Mouse (Mus musculus) frontal cortex, postnatal 10 days (tissue): ENCODE measurements around the gene Gm21731.
"Not testable (repeated sequence)": the region's sequence is repeated elsewhere in the genome, so short reads cannot be mapped to it uniquely, and the experiment has no call there.

Experiments used
- DNase-seq, 2 experiments: peaks; one replicate each; pipeline ENCODE4 v3.0.0; 2022; ENCODE audit warnings: low spot score in 2 of 2, mixed read lengths in 1 of 2

The Gm21731 gene

DNA sequence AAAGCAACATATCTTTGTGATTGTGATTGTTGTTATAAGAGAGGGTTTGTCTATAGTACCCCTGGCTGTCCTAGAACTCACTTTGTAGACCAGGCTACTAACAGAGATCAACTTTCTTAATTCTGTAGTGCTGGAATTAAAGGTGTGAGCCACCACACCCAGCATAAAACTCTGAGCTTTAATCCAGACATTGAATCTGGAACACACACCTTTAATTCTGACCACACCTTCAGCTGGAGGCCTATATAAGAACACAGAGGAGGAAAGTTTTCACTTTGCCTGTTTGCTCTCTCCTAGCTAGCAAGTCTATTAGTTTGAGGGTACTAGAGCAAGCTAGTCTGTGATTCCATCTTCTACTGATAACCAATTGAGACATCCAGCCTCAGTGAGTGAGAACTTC lies at the start of gene Gm21731:
TSS of gene Gm21731 (plus strand) at position 301 of the 400 bp plus-strand sequence.
- not testable (repeated sequence) for DNase-seq

DNA sequence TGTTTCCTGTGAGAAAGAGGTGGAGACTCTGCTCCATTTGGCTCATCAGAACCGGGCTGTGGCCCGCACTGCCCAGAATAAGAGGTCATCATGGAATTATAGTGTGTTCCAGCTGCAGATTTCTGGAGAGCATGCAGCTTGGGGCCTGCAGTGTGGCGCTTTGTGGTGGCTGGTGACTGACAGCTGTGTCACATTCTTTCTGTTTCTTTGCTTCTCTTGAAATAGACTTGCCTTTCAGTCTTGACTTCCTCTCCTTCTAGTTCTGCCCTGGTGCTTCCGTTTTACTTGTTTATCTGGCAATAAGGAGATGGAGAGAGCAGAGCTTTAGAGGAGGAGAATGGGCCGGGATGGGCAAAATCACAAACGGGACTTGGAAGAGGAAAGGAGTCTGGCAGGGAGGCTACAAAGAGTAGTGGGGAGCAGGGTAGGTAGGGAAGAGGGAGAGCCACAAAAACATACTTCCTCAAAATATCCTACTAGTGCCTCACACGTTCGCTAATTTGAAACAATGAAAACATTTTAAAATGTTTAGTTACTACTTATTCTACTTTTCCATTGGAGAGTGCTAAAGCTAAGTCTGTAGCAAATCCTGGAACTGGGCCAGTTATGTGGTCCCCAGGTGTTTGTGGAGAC lies 42.6 kb upstream of the Gm21731 start:
- DNase-seq: not testable (repeated sequence)

DNA sequence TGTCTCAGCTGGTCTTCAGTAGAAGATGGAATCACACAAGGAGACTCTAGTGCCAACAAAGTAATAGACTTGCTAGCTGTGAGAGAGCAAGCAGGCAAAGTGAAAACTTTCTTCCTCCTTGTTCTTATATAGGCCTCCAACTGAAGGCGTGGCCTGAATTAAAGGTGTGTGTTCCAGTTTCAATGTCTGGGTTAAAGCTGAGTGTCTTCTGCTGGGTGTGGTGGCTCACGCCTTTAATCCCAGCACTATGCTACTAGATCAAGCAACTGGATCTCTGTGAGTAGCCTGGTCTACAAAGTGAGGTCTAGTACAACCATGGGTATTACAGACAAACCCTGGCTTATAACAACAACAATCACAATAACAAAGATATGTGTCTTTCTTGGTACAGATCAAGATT lies 23.1 kb upstream of the Gm21731 start, which contains the start of gene Gm21762:
TSS of gene Gm21762 (minus strand) at position 101 of the 400 bp plus-strand sequence.
- not testable (repeated sequence) for DNase-seq

DNA sequence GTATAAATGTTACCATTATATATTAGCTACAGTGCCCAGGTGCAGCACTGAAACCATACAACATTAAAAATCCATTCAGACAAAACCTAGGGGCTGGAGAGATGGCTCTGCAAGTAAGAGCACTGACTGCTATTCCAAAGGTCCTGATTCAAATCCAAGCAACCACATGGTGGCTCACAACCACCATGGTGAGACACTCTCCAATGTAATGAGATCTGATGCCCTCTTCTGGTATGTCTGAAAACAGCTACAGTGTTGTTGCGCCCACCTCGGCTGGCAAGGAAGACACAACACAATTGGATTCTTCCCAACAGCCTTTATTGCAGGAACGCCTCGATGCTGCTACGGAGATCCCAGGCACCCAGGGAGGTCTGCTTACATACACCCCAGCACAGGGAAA lies 18.0 kb upstream of the Gm21731 start:
- DNase-seq: not testable (repeated sequence)

DNA sequence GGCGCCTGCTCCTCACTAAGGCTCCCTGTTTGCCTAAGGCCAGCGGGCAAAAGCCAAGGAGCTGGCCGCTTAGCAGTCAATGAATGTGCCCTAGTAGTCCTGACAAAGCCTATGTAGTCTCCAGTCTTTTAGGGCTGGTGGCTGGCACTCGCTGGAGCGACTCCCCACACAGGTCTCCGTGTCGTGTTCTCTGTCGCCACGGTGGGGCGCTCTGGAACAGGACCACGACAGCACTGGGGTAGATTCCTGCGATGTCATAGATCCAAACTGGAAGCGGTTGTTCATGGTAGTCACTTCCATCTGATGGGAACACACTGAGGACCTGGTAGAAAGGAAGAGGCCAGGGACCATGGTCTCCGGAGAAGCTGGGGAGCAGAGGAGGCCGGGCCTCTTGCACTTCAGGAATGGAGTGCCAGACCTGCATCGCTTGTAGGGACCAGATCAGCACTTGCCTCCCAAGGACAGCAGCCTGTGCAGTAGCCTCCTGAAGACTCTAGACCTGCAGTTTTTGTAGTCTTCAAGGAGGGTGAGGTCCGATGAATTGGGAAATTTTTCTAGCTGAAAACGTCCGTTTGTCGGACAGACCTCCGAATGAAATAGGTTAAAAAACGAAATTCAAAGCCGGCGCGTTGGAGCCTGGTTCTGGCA lies 15.8 kb upstream of the Gm21731 start:
- DNase-seq: not testable (repeated sequence)

DNA sequence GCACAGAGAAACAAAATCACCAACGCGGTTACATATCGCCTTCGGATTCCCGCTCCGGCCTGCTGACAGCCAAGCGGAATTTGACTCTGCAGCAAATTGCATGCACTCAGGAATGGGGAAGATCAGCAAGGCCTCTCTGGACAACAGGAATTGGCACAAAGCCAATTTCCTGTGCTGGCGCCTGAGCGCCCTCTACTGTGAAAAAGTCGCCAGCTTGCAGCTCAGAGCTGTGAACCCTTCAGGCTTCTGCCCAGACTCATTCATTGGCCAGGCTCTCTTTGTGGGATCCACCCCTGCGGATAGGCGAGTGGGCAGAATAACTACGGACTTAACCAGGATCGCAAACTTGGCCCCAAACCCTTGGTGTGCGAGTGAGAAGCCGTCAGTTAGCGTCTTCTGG lies 7.1 kb upstream of the Gm21731 start:
- DNase-seq: not testable (repeated sequence)

DNA sequence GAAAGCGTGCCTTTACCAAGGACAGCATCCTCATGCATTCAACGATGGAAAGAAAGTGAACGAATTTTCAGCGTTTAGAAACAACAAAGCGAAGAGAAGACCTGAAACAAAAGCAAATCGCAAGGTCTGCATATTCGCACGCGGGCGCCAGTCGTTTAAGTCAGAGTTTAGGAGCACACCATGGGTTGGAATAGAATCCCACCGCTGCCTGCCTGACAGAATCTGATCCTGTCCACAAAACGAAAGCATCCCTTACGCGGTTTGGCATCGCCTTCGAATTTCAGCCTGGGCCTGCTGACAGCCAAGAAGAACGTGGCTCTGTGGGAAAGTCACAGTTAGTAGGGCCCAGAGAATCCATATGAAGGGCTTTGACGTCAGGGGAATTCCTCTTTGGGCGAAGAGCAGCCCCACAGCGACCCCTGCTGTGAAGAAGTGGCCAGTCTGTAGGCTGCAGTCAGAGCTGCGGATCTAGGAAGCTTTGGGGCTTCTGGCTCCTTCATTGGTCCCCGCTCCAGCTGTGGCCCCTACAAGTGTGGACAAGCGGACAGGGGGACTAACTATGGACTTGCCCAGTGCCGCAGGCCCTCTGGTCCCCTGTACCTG lies 6.4 kb upstream of the Gm21731 start:
- not testable (repeated sequence) for DNase-seq

DNA sequence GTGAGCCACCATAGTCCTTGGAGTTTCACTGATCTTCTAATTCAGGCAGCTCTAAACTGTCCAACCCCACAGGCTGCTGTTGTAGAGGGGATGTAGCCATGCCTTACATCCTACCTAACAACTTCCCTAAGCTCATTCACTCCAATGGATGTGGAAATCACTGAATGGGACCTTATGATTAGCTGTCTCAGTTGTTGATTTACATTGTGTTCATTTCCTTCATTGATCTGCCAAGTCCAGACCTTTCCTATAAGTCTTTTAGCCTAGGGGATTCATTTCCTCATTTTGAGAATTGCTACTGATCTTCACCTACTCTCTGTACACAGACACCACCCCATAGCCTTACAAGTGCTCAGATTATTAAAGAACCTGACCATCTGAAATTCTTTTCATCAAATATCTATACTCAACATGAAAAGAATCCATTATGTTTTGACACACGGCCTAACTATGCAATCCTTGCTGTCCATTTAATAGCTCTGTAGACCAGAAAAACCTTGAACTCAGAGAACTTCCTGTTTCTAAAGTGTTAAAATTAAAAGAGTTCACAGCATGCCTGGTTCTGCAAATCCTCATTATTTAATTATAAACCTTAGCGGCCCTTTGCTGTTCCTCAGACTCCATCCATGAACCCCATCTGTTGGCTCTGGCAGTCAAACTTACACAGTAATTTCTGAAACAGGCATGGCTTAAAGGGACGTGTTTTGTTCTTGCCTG lies 12.5 kb downstream of the Gm21731 start:
- not testable (repeated sequence) for DNase-seq

DNA sequence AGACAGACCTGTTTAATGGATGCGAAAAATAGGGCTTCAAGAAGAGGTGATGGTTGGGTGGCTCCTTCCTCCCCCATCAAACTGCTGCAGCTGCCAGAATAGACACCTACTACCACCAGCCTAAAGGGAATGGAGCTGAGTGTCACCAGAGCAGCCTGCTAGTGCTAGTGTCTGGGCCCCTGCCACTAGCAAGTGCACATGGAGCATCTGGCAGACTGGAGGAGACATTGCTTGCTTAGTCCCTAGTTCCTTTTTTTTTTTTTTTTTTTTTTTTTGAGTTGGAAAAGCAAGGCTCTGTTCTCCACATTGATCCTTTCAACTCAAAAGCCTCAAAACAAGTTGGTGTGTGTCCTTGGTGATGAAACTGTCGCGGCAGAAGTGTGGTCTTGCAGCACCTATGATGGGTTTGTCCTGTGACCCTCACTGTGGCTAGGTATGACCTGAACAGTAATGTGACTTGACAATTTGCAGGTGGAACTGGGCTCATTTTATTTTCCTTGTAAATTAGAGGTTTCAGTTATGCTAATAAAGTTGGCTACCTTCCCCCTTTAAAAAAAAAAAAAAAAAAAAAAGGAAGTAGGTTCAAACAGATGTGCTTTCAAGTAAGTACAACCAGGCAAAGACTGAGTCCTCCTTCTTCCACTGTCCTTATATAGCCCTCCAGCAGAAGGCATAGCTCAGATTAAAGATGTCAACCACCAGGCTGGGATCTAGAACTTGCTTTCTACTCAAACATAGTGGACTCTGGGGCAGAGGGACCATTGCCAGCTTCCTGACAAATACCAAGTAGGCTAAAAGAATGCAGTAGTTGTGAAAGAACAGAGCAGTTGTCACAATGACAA lies 20.1 kb downstream of the Gm21731 start:
- DNase-seq: not testable (repeated sequence)

DNA sequence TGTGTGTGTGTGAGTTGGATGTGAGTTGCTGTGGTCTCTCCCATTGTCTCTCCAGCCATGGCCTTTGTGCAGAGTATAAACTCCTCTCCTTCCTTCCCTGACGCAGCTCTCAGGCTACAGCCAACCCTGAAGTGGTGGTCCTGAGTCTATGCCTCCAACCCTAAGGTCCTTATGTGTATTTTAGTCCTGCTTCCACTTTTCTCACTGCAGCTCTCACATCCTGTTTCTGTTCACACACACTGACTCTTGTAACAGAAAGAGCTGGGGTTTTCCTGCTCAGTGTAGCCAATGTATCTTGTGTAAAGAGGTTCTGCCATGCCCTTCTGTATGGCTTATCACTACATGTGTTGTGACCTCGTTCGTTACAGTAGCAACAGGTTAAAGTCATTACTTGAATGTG lies 20.8 kb downstream of the Gm21731 start:
- DNase-seq: not testable (repeated sequence)

DNA sequence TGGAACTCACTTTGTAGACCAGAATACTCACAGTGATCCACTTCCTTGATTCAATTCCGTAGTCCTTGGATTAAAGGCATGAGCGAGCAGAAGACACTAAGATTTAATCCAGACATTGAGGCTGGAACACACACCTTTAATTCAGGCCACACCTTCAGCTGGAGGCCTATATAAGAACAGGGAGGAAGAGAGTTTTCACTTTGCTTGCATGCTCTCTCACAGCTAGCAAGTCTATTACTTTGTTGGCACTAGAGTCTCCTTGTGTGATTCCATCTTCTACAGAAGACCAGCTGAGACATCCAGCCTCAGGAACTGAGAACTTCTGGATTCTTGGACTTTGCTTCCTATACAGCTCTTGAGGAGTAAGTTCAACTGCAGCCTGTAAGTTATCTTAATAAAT lies 24.0 kb downstream of the Gm21731 start, which contains the start of gene AF067061:
TSS of gene AF067061 (plus strand) at position 245 of the 400 bp plus-strand sequence.
- not testable (repeated sequence) for DNase-seq

DNA sequence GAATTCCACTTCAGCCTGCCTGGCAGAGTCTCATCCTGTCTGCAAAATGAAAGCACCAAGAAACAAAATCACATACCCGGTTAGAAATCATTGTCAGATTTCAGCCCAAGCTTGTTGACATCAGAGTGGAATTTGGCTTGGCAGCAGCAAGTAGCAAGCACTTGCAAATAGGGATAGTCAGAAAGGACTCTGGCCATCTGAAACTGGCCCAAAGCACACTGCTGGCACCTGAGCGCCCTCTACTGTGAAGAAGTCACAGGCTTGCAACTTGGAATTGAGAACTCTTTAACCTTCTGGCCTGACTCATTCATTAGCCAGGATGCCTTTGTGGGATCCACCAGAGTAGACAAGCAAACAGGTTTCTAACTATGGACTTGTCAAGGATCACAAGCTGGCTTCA lies 38.9 kb downstream of the Gm21731 start:
- DNase-seq: not testable (repeated sequence)

DNA sequence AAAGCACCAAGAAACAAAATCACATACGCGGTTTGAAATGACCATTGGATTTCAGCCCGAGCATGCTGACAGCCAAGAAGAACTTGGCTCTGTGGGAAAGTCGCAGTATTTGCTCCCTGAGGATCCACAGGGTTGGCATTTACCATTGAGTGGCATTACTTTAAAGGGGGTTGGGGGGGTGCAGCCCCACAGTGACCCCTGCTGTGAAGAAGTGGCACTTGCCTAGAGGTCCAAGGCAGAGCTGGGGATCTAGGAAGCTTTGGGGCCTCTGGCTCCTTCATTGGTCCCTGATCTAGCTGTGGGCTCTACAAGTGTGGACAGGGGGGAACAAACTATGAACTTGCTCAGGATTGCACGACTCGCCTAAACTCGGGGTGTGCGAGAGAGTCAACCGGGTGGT lies 39.9 kb downstream of the Gm21731 start:
- DNase-seq: no peak
